Mouse (Mus musculus) heart, embryonic 11.5 days (tissue): ENCODE results near the gene Rims4. TPM values are rescaled to one million over a fixed set of nuclear protein-coding genes. Genes with fewer than 3 reads are reported as not detected.

Source experiments
- ATAC-seq: fragments of 200-750 bp; cut with Nextera tagmentation; replicated peaks from 2 replicates; pipeline ENCODE4 v1.8.0; 2017; ENCODE audit warnings: moderate library complexity; ENCODE audit not compliant: insufficient number of reproducible peaks, low FRiP score, low TSS enrichment
- H3K27ac ChIP-seq: fragments of 300-500 bp; sonication (generic); 2 replicates; pipeline ENCODE4 v1.5.1; 2014; ENCODE audit warnings: mild to moderate bottlenecking, low read depth, low read length
- H3K27me3 ChIP-seq: fragments of 300-500 bp; sonication (generic); 2 replicates; pipeline ENCODE4 v1.6.1; 2014; ENCODE audit warnings: mild to moderate bottlenecking, low read length, mixed read lengths; ENCODE audit not compliant: control insufficient read depth, insufficient read depth
- H3K36me3 ChIP-seq: fragments of 300-500 bp; sonication (generic); 2 replicates; pipeline ENCODE4 v1.6.1; 2014; ENCODE audit warnings: mild to moderate bottlenecking, low read length, moderate library complexity, mixed read lengths; ENCODE audit not compliant: control insufficient read depth, insufficient read depth
- H3K4me1 ChIP-seq: fragments of 300-500 bp; sonication (generic); 2 replicates; pipeline ENCODE4 v1.6.1; 2014; ENCODE audit warnings: low read length; ENCODE audit not compliant: control insufficient read depth, insufficient read depth
- H3K4me2 ChIP-seq: fragments of 300-500 bp; sonication (generic); 2 replicates; pipeline ENCODE4 v1.6.1; 2014; ENCODE audit warnings: mild to moderate bottlenecking, moderate library complexity
- H3K4me3 ChIP-seq: fragments of 300-500 bp; sonication (generic); 2 replicates; pipeline ENCODE4 v1.5.1; 2014; ENCODE audit warnings: low read depth, low read length
- H3K9ac ChIP-seq: fragments of 300-500 bp; sonication (generic); 2 replicates; pipeline ENCODE4 v1.6.1; 2014; ENCODE audit warnings: mild to moderate bottlenecking, low read depth, low read length, moderate library complexity
- H3K9me3 ChIP-seq: fragments of 300-500 bp; sonication (generic); replicated peaks from 2 replicates; pipeline ENCODE4 v1.6.1; 2016; ENCODE audit warnings: low read length; ENCODE audit not compliant: control insufficient read depth
- WGBS: fragments of 180-500 bp; shearing (Covaris S2); extraction: QIAGEN DNeasy Blood & Tissue Kit; methylation state at CpG from one replicate; pipeline ENCODE4 v1.1.7; 2014; ENCODE audit not compliant: insufficient replicate concordance; 5-methylcytosine and 5-hydroxymethylcytosine counted together
- polyA plus RNA-seq: library from polyadenylated mRNA; unstranded; fragments of >200 nt; fragmentation: Nextera tagmentation; extraction: Ambion mirVana; gene quantifications from 2 replicates; pipeline ENCODE4 v1.2.1, GENCODE M21; 2014

Gene Rims4
- polyA plus RNA-seq, 1 experiment from 2014 or later: 0.04 TPM

DNA sequence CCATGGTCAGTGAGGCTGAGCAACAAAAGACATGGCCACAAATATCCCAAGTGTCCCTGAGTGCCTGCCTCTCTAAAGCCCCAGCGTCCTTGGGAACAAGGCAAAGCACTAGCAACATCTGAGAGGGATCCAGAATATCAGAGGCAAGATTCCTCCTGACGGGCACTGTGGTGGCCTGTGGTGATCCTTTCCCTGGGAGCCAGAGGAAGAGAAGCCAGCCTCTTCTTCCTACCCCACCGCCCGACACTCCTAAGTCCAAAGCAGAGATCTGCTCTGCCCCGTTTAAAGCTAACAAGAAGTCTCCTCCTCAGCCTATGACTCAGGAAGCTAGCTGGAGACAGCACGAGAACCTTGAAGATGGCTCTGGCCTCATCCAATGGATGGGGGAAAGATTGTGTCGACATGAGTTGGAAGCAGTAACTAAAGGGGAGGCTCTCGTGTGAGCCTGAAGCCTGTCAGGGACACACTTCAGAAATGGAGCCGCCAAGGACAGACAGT, 3.1 kb downstream of the Rims4 start:
- no peak overlapping the region for H3K9ac ChIP-seq
- no peak for ATAC-seq
- H3K9me3 ChIP-seq: no peaks in the 10 kb centered on the region
- H3K4me3 ChIP-seq: no peak overlapping the region
- H3K4me2 ChIP-seq: no peak overlapping the region
- H3K27me3 ChIP-seq: peaks cover 79% of the 10 kb centered on the region
- WGBS: 48% methylated on average over 9 of the region's 9 CpGs
- no peak overlapping the region for H3K27ac ChIP-seq
- peaks cover 10% of the 10 kb centered on the region; the same call in 1 of the 2 replicates for H3K4me1 ChIP-seq
- H3K36me3 ChIP-seq: no peaks in the 10 kb centered on the region

DNA sequence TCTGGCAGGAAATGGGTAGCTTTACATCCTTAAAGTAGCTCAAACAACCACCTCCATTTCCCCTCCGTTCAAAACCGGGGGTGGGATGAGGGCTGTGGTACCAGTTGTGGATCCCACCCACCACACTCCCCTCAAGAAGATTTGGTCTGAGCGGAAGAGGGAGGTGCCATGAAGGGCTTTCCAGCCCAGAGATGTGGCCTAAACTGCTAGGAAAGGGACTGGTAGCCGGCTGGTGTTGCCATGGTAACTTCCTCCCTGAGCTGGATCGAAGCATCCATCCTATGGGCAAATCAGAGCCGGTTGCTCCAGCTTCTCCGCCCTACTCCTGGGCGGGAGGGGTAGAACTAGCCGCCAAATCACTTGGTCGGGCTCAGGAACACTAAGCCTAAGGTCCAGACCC, 4.4 kb downstream of the Rims4 start:
- Histone ChIP-seq H3K9ac (no peak overlapping the region), H3K27me3 (peaks cover 67% of the 10 kb centered on the region), H3K4me2 (no peak overlapping the region), H3K4me3 (no peak overlapping the region), H3K9me3 (no peaks in the 10 kb centered on the region), H3K27ac (no peak overlapping the region), H3K36me3 (no peaks in the 10 kb centered on the region), H3K4me1 (peaks cover 10% of the 10 kb centered on the region; the same call in 1 of the 2 replicates)
- 15% methylated on average over 10 of the region's 10 CpGs for WGBS
- ATAC-seq: no peak

DNA sequence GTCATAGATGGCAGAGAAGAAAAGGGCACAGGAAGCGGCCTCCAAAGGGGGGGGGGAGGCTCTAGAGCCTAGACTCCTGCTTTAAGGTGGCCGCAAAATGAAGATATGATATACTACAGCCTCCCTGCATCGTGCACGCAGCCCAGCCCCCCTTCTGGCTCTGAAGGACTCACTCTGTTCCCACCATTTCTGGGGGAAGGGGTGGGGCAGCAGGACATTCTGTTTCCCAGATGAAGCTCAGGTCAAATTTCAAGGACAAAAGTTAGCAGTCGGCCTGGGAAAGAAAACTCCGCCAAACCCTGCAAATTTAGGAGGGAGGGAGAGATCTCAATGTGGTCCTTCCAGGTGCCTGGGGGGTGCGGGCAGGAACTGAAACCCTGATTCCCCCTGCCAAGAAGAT, 4.8 kb downstream of the Rims4 start:
- H3K9ac ChIP-seq: no peak overlapping the region
- no peaks in the 10 kb centered on the region for H3K36me3 ChIP-seq
- no peak overlapping the region for H3K4me3 ChIP-seq
- no peak for ATAC-seq
- peaks cover 63% of the 10 kb centered on the region for H3K27me3 ChIP-seq
- no peak overlapping the region for H3K27ac ChIP-seq
- H3K9me3 ChIP-seq: no peaks in the 10 kb centered on the region
- 32% methylated on average over 7 of the region's 7 CpGs for WGBS
- peaks cover 10% of the 10 kb centered on the region; the same call in 1 of the 2 replicates for H3K4me1 ChIP-seq
- H3K4me2 ChIP-seq: no peak overlapping the region

DNA sequence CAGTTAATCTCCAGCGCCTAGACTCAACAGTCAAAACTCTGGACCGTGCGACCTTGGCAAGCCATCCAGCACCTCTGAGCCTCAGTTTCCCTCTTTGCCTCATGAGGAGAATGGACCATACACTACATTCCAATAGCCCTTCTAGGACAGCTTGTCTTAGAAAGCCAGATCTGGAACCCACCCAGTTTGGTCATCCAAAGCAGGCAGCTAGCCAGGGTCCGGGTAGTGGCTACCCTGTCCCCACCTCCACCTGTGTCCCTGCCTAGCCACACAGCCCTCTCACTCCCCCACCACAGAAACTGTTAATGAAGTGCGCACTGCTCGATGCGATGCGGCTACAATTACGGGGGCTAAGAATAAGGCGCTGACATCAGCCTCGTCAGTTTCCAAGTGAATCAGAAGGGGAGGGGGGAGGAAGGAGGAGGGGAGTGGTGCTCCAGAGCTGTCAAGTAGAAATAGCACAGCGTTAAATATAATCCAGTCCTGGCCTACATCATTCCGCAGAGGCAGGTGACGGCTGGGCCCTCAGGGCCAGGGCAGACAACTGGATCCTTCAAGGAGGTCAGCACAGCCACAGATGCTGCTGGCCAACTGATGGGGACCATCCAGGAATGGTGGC, 6.5 kb downstream of the Rims4 start:
- H3K4me2 ChIP-seq: peak overlapping the region; percentile 12; the same call in 1 of the 2 replicates
- 43% methylated on average over 14 of the region's 14 CpGs for WGBS

GRCm38 (mm10) chr2:163909604-163910003, 8.9 kb downstream of the Rims4 start:
- no peak for ATAC-seq
- no peak overlapping the region for H3K9ac ChIP-seq
- H3K4me2 ChIP-seq: no peak overlapping the region
- no peaks in the 10 kb centered on the region for H3K9me3 ChIP-seq
- H3K36me3 ChIP-seq: no peaks in the 10 kb centered on the region
- peaks cover 5% of the 10 kb centered on the region; the same call in 1 of the 2 replicates for H3K4me1 ChIP-seq
- 67% methylated on average over 7 of the region's 7 CpGs for WGBS
- no peak overlapping the region for H3K27ac ChIP-seq
- H3K4me3 ChIP-seq: no peak overlapping the region
- peaks cover 24% of the 10 kb centered on the region for H3K27me3 ChIP-seq

More for the DNA sequence above, 6.5 kb downstream of the Rims4 start:
- Histone ChIP-seq H3K4me3 (no peak overlapping the region), H3K36me3 (no peaks in the 10 kb centered on the region), H3K27me3 (peaks cover 46% of the 10 kb centered on the region), H3K9ac (no peak overlapping the region), H3K4me1 (peaks cover 5% of the 10 kb centered on the region; the same call in 1 of the 2 replicates), H3K27ac (no peak overlapping the region), H3K9me3 (no peaks in the 10 kb centered on the region)
- peak; percentile 59 for ATAC-seq

DNA sequence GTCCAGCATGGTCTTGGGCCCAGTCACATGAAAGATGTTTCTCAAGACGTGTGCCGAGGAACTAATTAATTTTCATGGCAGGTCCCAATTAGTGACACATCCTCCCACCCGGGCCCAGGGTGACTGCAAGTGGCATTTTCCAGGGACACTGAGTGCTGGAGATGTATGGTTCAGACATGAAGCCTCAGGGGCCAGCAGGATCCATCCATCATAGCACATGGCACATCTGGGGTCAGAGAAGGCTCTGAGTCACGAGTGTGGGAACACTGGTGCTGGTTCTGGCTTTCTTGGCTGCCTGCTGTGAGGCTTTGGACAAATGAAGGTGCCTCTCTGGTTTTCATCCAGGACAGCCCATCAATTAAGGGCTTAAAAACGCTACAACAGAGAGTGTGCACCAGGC, 11.4 kb downstream of the Rims4 start:
- Histone ChIP-seq H3K4me2 (no peak overlapping the region), H3K27ac (no peak overlapping the region), H3K36me3 (no peaks in the 10 kb centered on the region), H3K27me3 (peaks cover 3% of the 10 kb centered on the region), H3K9ac (no peak overlapping the region), H3K4me3 (no peak overlapping the region), H3K9me3 (no peaks in the 10 kb centered on the region), H3K4me1 (no peaks in the 10 kb centered on the region)
- WGBS: 61% methylated on average over 5 of the region's 5 CpGs
- no peak for ATAC-seq

- no peak for ATAC-seq
- WGBS: 77% methylated on average over 4 of the region's 4 CpGs
- peaks cover 4% of the 10 kb centered on the region for H3K4me1 ChIP-seq
- H3K36me3 ChIP-seq: no peaks in the 10 kb centered on the region
- H3K9me3 ChIP-seq: no peaks in the 10 kb centered on the region
- H3K9ac ChIP-seq: no peak overlapping the region
- no peak overlapping the region for H3K27ac ChIP-seq
- no peak overlapping the region for H3K4me2 ChIP-seq
- H3K4me3 ChIP-seq: no peak overlapping the region
- H3K27me3 ChIP-seq: no peaks in the 10 kb centered on the region; the same call in none of the 2 replicates
These were observed 14.2 kb downstream of the Rims4 start for GRCm38 (mm10) chr2:163904323-163904722.

GRCm38 (mm10) chr2:163903461-163903860, 15.0 kb downstream of the Rims4 start:
- Histone ChIP-seq H3K27me3 (no peaks in the 10 kb centered on the region; the same call in 1 of the 2 replicates), H3K27ac (no peak overlapping the region), H3K36me3 (no peaks in the 10 kb centered on the region), H3K9ac (no peak overlapping the region), H3K4me1 (peaks cover 4% of the 10 kb centered on the region), H3K4me3 (no peak overlapping the region), H3K4me2 (no peak overlapping the region), H3K9me3 (no peaks in the 10 kb centered on the region)
- WGBS: 73% methylated on average over 11 of the region's 11 CpGs
- ATAC-seq: no peak

GRCm38 (mm10) chr2:163902448-163902847, 16.0 kb downstream of the Rims4 start:
- H3K9me3 ChIP-seq: no peaks in the 10 kb centered on the region
- WGBS: 67% methylated on average over 4 of the region's 4 CpGs
- H3K27ac ChIP-seq: no peak overlapping the region
- no peaks in the 10 kb centered on the region for H3K36me3 ChIP-seq
- ATAC-seq: no peak
- no peak overlapping the region for H3K4me3 ChIP-seq
- peaks cover 4% of the 10 kb centered on the region for H3K4me1 ChIP-seq
- H3K27me3 ChIP-seq: no peaks in the 10 kb centered on the region
- no peak overlapping the region for H3K9ac ChIP-seq
- no peak overlapping the region for H3K4me2 ChIP-seq
